Mouse (Mus musculus) monocyte, adult 5-6 weeks (primary cell): ENCODE measurements around the gene Nol9. TPM values are rescaled to one million over a fixed set of nuclear protein-coding genes. Genes with fewer than 3 reads are reported as not detected.

ENCODE experiments used
- ATAC-seq: fragments of 153-309, 156-312 bp; replicated peaks from 2 replicates; pipeline ENCODE4 v1.8.0; 2017; ENCODE audit warnings: mild to moderate bottlenecking; ENCODE audit not compliant: low TSS enrichment, insufficient number of reproducible peaks, severe bottlenecking, poor library complexity, low FRiP score
- total RNA-seq: library from RNA; stranded (forward); fragments of 200-1000, 200-491, 200-594 nt; gene quantifications from 3 replicates; pipeline ENCODE4 v1.2.3, GENCODE M21; 2017

The Nol9 gene
- total RNA-seq: 12.1 to 23.8 TPM (median 16.9 TPM) in 3 replicates

DNA sequence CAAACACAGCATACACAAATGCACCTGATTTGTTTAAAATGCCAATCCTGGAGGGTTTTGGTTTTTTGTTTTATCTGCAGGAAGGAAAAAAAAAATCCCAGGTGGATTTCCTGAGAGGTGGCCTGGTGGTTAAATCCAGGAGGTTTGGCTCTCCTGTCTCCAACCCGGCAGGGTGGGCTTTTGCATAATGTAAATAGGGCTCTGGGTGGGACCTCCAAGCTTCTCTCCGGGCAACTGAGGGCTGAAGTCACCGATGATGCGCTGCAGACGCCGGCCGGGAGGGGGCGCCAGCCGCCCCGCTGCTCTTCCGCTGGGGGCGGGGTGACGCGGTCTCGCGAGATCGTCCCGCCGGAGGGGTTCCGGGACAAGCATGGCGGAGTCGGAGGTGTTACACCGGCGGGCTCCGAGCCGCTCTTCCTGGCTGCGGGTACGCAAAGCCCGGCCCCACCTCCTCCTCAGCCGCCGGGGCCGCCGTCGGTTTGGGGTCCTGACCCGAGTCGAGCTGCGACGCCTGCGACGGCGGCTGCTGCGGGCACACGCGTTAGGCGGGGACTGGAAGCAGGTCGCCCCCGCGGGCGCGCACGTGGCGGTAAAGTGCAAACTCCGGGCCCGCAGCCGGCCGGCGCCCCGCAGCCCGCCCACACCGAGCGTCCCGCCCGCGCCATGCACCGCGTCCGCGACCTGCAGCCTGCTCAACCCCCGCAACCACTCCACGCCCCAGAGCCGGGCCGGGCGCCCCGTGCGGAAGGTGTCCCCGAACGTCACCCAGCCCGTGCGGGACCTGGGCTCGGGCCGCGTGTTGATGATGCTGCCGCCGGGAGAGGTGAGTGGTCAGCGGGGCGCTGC, at the start of gene Nol9:
TSS of gene Nol9 (plus strand) at position 337 of the 846 bp plus-strand sequence.
- ATAC-seq: peak; percentile 82

DNA sequence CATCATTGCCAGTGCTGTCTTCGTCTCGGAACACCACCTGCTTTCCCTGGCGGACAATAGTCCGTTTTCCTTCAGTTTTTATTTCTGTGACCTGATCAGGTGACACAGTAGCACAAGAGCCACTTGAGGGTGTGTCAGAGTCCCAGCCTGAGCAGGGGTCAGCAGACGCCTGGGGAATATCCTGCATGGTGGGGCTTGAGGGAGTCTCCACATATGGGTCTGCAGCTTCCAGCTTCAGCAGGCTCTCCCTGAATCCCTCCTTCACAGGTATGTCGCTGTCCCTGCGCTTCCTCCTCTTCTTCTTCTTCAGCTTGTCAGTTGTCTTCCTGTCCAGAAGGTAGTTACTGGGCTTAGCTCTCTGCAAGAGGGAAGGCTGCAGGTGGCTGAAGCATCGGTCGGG, 47.0 kb upstream of the Nol9 start:
- ATAC-seq: no peak

DNA sequence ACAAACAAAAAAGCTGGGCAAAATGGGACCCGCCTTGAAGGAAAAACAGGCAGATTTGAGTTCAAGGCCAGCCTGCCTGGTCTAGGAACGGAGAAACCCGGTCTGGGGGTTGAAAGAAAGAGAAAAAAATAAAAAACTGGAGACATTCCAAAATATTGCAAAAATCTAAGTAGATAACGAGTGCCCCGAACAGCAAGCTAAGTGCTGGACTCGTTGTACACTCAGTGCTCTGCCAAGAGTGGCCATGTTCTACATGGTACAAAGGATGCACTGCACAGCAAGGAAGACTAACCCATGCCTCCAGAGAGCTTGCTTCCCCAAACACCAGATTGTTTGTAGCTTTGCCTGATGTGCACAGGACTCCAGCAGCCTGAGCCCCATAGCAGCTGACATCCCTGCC, 46.1 kb upstream of the Nol9 start:
- ATAC-seq: no peak

DNA sequence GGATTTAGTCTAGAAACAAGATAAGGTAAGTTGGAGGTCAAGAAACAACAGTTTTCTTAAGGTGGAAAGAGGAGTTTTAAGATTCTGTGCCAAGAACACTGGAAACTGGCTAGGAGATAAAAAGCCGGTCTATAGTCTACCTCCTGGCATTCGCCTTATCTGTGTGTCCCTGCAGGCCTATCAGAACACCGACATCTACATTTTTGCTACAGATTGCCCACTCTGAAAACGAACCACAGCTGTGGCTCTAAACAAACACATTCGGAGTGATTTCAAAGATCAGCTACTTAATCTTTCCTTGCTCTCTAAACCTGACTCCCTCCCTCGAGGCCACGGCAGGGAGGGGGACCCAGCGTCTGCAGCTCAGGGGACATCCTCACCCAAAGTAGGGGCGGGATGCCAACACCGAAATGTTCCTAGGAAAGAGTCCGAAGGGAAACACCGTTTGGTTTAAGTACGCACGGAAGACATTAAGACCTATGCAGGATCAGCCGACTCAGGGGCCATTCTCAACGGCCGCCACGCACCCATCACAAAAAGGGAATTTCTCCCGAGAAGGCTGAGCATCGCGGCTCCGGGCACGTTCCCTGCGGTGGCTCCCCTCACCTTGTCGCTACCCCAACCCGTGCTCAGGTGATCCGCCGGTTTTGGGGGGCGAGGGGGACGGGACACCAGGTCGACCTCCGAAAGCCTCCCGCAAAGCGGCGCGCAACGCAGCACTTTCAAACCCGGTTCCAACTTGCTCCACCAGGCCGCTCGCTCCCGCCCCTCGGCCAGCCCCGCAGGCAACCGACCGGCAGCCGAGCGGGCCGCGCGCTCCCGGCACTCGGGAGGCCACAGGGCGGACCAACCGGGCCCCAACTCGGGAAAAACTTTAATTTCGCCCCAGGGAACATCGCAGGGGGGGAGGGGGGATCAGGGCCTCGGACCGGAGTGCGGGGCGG, 44.6 kb upstream of the Nol9 start:
- ATAC-seq: no peak

DNA sequence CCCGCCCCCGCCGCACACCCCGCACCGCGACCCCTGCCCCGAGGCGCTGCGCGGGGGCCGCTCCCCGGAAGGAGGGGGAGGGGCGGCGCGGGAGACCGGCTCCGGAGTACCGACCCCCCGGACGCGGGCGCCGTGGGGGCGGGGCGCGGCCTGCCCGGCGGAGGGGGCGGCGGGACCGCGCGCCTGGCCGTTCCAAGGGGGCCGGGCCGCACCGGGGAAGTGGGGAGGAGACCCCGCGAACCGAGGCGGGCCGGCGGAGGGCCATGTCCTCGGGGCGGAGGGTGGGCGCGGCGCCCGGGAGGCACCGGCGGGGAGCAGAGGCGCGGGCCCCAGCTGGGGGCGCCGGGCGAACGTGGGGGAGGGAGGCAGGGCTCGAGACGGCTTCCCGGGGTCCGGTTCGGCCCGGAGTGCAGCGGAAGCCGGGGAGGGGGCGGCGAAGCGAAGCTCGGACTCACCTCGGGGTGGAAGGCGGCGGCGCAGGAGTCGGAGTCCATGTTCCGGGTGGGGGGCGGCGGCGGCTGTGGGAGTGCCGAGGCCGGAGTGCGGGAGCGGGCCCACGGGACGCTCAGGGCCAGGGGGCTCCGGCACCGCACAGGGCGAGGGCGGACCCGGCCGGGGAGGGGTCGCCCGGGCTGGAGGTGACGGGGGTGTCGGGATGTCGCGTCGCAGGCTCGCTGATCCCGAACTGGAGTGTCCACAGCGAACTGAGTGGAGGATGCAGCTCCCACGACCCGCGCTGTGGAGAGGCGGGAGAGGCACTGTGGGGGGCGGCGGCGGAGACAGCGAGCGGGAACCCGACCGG, 43.5 kb upstream of the Nol9 start:
- no peak for ATAC-seq

DNA sequence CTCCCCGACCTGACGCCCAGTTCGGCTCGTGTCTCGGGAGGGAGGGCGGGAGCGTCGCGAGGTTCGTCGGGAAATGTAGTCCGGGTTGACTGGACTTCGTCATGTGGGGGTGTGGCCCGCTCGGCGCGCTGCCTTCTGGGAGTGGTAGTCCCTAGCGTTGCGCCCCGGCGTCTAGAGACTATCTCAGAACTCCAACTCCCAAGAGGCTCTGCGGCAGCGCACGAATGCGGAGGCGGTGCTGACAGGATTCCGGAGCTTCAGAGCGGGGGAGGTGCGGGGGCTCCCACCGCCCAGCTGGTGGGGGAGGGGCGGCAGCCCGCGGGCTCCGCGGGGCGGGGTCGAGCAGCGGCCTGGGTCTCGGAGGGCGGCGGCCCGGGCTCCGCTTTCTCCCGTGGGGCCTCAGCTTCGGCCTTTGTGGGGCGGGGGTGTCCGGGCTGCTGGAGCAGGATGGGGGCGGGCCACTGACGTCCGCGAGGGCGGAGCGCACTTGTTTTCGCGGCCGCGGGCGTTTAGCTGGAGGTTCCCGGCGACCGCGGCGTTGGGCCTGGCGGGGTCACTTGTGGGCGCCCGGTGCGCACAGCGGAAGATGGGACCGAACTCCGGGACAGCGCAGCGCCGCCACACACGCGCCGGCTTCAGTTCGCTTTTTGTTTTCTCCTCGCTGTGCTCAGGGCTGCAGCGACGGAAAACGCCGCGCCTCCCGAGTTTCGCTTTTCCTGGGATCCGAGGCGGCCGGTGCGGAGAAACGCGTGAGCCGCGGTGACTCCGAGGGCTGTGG, 42.8 kb upstream of the Nol9 start, which contains the start of gene Phf13:
TSS of gene Phf13 (minus strand) at position 86 of the 778 bp plus-strand sequence.
- peak; percentile 97 for ATAC-seq

DNA sequence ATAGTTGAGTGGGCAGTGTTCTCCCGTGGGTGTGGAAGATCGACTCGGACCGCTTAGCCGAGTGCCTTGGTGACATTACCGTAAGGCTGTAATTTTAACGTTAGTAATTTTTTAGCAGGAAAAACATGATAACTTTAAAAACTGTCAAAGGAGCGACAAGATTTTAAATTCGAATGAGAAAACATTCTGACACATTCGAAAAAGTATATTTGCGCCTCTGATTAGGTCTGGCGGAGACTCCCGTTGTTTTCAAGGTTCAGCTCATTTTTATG, 42.2 kb upstream of the Nol9 start:
- ATAC-seq: no peak

DNA sequence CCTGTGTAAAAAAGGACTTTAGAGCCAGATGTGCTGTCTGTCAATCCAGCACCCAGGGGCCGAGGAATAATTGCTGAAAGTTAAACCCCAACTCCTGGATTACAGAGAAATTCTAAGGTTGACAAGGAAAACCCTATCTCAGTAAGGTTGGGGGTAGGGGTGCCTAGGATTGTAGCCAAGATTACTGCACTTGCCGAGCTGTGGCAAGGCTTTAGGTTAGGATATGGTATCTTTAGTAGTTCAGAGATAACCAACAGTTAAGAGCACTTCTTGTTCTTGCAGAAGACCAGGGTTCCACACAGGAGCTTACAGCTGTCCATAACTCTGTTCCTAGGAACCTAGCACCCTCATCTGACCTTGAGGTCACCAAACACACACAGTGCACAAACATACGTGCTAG, 41.4 kb upstream of the Nol9 start:
- no peak for ATAC-seq

DNA sequence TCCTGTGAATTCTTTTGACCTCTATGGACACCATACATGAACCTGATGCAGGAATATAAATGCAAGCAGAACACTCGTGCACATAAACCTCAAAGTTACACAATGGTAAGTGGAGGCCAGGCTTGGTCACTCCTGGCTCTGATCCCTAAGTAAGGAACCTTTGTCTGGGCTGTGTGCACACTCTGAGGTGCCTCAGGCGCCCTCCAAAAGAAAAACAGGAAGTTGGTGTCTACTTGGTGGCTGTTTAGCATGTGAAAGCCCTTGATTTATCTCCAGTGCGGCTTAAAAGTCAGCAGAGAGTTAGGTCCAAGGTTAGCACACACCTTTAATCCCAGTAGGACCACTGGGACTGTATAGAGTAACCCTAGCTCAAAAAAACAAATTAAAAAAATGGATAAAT, 39.6 kb upstream of the Nol9 start:
- peak; percentile 21; the same call in 1 of the 2 replicates for ATAC-seq

DNA sequence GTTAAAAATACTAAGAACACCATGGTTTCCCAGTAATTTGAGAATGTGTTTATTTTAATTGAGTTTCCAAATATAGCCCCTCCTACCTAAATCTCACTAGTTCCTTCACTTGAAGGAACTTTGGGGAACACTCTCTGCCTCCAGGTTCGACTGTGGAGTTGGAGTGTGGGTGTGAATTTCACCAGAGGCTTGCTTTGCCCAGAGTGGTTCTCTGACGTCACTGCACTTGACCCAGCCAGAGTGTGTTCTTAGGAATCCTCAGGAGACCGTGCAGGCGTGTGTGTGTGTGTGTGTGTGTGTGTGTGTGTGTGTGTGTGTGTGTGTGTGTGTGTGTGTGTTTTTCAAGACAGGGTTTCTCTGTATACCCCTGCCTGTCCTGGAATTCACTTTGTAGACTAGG, 38.2 kb upstream of the Nol9 start:
- no peak for ATAC-seq

DNA sequence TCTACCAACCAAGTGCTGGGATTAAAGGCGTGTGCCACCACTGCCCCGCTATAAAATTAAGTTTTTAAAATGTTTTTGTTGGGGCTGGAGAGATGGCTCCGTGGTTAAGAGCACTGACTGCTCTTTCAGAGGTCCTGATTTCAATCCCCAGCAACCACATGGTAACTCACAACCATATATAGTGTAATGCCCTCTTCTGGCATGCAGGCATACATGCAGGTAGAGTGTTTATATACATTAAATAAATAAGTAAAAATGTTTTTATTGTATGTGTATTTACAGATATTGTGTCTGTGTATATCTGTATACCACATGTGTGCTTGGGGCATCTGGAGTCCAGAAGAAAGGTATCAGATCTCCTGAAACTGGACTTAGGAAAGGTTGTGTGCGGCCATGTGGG, 37.8 kb upstream of the Nol9 start:
- no peak for ATAC-seq

DNA sequence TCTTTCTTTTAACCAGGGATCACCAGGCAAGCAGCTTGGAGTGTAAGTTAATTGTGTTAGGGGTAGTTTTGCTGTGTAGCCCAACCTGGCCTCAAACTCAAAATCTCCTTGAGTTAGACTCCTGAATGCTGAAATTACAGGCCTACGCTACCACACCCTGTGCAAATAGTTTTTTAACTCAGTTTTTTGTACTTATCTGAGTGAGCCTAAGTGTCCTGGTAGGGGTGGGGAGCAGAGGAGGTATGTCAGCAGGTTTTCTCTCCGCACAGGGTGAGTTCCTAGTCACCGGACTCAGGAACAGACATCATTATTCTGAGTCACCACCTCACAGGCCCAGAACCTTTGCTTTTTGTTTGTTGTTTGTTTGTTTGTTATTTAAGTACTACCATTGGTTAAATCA, 37.1 kb upstream of the Nol9 start:
- ATAC-seq: no peak

DNA sequence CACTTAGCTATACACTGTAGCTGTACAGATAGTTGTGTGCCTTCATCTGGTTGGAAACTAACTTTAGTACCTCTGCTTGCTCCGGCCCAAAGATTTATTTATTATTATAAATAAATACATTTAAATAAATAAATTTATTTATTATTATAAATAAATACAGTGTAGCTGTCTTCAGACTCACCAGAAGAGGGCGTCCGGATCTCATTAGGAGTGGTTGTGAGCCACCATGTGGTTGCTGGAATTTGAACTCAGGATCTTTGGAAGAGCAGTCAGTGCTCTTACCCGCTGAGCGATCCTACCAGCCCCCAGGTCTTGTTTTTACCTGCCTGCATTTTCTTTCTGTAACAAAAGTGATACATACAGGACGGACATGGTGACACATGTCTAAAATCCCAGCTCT, 33.0 kb upstream of the Nol9 start:
- ATAC-seq: no peak

DNA sequence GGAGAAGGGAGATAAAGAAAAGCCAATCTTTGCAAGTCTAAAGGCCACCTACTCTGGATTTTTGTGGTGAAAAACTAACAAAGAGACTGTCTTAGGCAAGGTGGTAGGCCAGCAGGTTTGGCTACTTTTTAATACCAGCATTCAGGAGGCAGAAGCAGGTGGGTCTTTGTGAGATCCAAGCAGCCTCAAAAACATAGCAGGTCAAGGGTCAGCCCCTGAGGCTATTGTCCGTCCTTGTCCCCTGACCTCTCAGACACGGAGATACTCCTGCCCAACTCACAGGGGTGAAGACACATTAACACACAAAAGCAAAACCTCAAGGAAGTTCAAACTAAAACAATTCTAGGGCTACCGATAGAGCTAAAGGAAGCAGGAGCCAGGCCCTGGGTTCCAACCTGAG, 32.3 kb upstream of the Nol9 start:
- ATAC-seq: no peak

DNA sequence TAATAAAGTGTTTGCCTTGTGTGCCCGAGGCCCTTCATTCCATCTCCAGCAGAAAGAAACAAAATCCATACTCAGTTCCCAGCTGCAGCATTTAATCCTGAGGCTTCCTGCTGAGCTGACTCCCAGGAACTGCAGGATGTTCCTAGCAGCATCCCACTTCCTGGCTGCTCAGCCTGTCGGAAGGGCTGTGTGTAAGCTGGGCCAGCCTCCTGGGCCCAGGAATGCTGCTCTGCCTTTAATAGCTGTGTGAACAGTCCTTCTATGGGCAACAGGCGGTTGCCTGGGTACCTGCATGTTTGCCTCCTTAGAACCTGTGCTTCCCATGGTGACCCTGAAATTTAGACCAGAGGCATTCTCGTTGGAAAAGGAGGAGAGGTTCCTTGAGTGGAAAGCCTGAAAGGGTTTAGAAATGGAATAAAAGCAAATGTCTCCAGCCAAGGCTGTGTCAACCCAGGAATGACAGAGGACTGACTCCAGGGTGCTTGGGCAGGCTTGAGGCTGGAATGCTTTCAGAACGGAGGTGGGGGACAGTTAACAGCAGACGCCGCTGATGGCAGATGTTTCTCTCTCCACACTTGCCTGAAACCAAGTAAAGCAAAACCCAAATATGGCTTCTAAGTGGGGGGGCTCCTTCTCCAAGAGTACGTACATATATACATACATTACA, 31.5 kb upstream of the Nol9 start:
- ATAC-seq: no peak

DNA sequence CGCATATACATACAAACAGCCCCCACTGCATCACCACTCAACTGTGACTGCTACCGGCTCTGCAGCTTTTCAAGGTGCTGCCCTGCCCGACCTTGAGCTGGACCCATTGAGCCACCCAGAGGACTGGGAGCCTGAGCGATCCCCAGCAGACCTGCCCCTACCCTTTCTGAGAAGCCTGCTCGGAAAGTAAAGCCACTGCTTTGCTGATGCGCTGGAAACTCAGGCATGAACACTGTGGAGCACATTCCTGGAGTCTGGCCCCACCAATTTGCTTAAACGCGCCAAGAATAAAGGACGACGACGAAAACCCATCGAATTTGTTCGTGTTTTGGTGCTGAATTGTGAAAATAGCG, 31.0 kb upstream of the Nol9 start:
- no peak for ATAC-seq

DNA sequence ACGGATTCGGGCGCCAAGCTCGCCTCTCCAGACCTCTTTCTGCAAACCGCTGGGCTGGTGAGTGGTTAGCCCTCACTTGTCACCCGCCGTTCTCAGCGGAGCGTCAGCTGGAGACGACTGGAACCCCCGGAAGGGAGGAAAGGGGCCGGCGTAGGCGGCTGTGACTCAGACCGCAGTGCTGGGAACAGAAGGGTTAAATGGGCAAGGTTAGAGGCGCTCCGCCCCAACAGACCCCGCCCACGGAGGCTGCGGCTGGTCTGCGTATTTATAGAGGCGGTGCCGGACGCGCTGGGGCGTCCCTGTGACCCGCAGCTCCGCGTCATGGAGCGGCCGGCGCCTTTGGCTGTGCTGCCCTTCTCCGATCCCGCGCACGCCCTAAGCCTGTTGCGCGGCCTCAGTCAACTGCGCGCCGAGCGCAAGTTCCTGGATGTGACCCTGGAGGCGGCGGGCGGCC, 30.5 kb upstream of the Nol9 start, which contains the start of gene Klhl21:
TSS of gene Klhl21 (plus strand) at position 182 of the 454 bp plus-strand sequence.
- peak; percentile 89 for ATAC-seq
